Mouse (Mus musculus) midbrain, postnatal 0 days (tissue): ENCODE data around the gene Akap13. TPM values are rescaled to one million over a fixed set of nuclear protein-coding genes. Genes with fewer than 3 reads are reported as not detected.

ENCODE experiments used
- ATAC-seq: fragments of 200-750 bp; cut with Nextera tagmentation; 2 replicates; pipeline ENCODE4 v1.8.0; 2017; ENCODE audit warnings: moderate number of reproducible peaks, mild to moderate bottlenecking, moderate TSS enrichment, moderate library complexity; ENCODE audit not compliant: low FRiP score
- DNase-seq: peaks from one replicate; pipeline ENCODE4 v3.0.0-alpha.2; 2015; ENCODE audit warnings: low spot score
- H3K27ac ChIP-seq: fragments of 300-500 bp; sonication (generic); 2 replicates; pipeline ENCODE4 v1.5.1; 2014; ENCODE audit warnings: low read depth, mild to moderate bottlenecking, low read length, mixed read lengths
- H3K27me3 ChIP-seq: fragments of 300-500 bp; sonication (generic); 2 replicates; pipeline ENCODE4 v1.6.1; 2014; ENCODE audit warnings: low read length, control low read depth, mixed read lengths; ENCODE audit not compliant: insufficient read depth
- H3K36me3 ChIP-seq: fragments of 300-500 bp; sonication (generic); 2 replicates; pipeline ENCODE4 v1.6.1; 2014; ENCODE audit warnings: low read length, control low read depth, mixed read lengths; ENCODE audit not compliant: insufficient read depth
- H3K4me1 ChIP-seq: fragments of 300-500 bp; sonication (generic); 2 replicates; pipeline ENCODE4 v1.6.1; 2014; ENCODE audit warnings: mild to moderate bottlenecking, control low read depth, antibody characterized with exemption, low read length, mixed read lengths; ENCODE audit not compliant: insufficient read depth
- H3K4me2 ChIP-seq: fragments of 300-500 bp; sonication (generic); 2 replicates; pipeline ENCODE4 v1.6.1; 2014; ENCODE audit warnings: low read depth, mild to moderate bottlenecking, low read length, mixed read lengths; ENCODE audit not compliant: poor library complexity, severe bottlenecking
- H3K4me3 ChIP-seq: fragments of 300-500 bp; sonication (generic); 2 replicates; pipeline ENCODE4 v1.5.1; 2014; ENCODE audit warnings: low read depth, mild to moderate bottlenecking, low read length, moderate library complexity
- H3K9ac ChIP-seq: fragments of 300-500 bp; sonication (generic); replicated peaks from 2 replicates; pipeline ENCODE4 v1.6.1; 2014; ENCODE audit warnings: mild to moderate bottlenecking, low read length, moderate library complexity, mixed read lengths; ENCODE audit not compliant: poor library complexity, severe bottlenecking
- H3K9me3 ChIP-seq: fragments of 300-500 bp; sonication (generic); 2 replicates; pipeline ENCODE4 v1.6.1; 2016; ENCODE audit warnings: low read length, control low read depth
- CTCF ChIP-seq: IDR thresholded peaks from 2 replicates; pipeline ENCODE4 v1.5.1; 2016; ENCODE audit warnings: antibody characterized with exemption, mild to moderate bottlenecking
- WGBS: fragments of 180-500 bp; shearing (Covaris S2); extraction: QIAGEN DNeasy Blood & Tissue Kit; methylation state at CpG from one replicate; pipeline ENCODE4 v1.1.7; 2014; 5-methylcytosine and 5-hydroxymethylcytosine counted together
- polyA plus RNA-seq: library from polyadenylated mRNA; unstranded; fragments of >200 nt; fragmentation: Nextera tagmentation; extraction: Ambion mirVana; gene quantifications from 2 replicates; pipeline ENCODE4 v1.2.1, GENCODE M21; 2015
- total RNA-seq: library from RNA; depleted of rRNA; stranded (reverse); fragments of >200 nt; gene quantifications from 2 replicates; pipeline ENCODE4 v1.2.3, GENCODE M21; 2014

Akap13 gene
- total and polyA plus RNA-seq, 2 experiments from 2014 or later: 11.7 to 24.6 TPM

DNA sequence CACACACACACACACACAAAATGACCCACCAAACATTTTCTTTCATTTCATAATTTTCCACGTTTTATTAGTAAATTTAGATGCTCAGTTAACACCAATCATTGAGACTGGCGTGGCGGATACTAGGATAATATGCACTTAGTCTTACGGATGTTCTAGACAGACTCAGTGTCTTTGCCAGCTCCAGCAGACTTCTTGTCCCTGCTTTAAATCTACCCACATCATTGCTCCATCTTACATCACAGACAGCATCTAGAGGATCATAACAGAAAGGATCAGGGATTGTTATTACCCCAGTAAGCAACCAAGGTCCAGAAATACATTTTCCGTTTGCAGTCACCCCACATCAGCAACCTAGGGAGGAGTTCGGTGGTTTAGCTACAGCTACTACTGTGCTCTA, 255.6 kb downstream of the Akap13 start:
- H3K27ac ChIP-seq: no peak overlapping the region
- no peak overlapping the region for H3K9ac ChIP-seq
- no peak overlapping the region for H3K4me3 ChIP-seq
- ATAC-seq (no peak), DNase-seq (no peak)
- no peak overlapping the region for H3K4me2 ChIP-seq
- no peaks in the 10 kb centered on the region for H3K36me3 ChIP-seq
- 95% methylated on average over 6 of the region's 6 CpGs for WGBS
- H3K4me1 ChIP-seq: no peaks in the 10 kb centered on the region
- H3K27me3 ChIP-seq: no peaks in the 10 kb centered on the region
- H3K9me3 ChIP-seq: no peaks in the 10 kb centered on the region
- TF ChIP-seq CTCF: no peak

DNA sequence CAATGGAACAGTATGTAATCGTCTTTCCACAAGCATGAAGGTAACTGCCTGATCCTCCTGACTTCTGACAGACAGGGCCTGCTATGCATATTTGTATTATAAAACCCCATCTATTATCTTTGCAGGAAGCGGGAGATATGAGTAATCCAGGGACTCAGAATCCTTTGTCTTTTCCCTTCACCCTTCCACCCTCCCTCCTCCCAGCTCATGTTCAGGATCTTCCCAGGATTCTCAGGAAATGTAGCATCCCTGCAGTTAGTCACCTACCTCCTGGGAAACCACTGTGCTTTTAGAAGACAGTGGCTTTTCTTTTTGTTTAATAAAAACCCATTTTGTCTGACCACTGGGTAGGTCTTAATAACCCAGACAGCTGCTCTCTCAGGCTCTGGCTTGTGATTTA, 256.1 kb downstream of the Akap13 start:
- Histone ChIP-seq H3K27me3 (no peaks in the 10 kb centered on the region), H3K4me2 (no peak overlapping the region), H3K4me1 (no peaks in the 10 kb centered on the region), H3K36me3 (no peaks in the 10 kb centered on the region), H3K9ac (no peak overlapping the region), H3K27ac (no peak overlapping the region), H3K9me3 (no peaks in the 10 kb centered on the region), H3K4me3 (no peak overlapping the region)
- 51% methylated on average over 2 of the region's 2 CpGs for WGBS
- no peak for TF ChIP-seq CTCF
- DNase-seq: no peak
- no peak for ATAC-seq

DNA sequence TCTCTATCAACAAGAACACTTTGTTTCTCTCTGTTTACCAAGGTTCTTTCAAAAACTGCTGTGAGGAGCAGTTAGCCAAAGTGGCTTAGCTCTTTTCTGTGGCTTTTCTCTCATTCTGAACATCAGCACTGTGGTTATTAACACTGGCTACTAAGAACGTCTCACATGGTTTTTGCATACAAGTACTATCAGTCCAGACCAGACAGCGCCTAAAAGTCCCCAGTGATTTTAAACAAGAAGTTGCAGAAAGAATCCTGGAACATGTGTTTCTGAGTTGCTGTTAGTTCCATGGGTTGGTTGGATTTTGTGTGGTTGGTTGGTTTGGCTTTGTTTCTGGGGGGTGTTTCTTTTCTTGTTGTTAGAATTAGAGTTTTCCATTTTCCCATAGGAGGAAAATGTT, 257.5 kb downstream of the Akap13 start:
- no peak overlapping the region for H3K4me2 ChIP-seq
- H3K9ac ChIP-seq: no peak overlapping the region
- ATAC-seq (no peak), DNase-seq (no peak)
- no peaks in the 10 kb centered on the region for H3K4me1 ChIP-seq
- TF ChIP-seq CTCF: no peak
- no peaks in the 10 kb centered on the region for H3K27me3 ChIP-seq
- H3K36me3 ChIP-seq: no peaks in the 10 kb centered on the region
- no peaks in the 10 kb centered on the region for H3K9me3 ChIP-seq
- 59% methylated on average over 2 of the region's 2 CpGs for WGBS
- H3K4me3 ChIP-seq: no peak overlapping the region
- no peak overlapping the region for H3K27ac ChIP-seq

DNA sequence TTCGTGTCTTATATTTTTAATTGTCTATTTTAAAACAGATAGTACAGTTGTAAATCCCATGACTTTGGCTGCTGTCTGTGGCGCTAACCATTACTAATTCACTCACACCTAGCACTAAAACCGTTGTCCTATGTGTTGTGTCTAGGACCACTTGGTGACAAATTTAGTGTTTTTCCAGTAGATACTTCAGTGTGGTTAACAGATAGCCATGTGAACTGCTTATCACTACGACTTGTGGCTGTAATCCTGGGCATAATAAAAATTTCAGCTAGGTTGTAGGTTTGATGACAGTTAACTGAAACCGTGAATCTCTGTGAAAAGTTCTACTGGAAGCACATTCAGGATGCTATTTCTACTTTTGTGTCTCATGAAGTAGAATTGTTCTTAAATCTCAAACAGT, 258.6 kb downstream of the Akap13 start:
- Histone ChIP-seq H3K27me3 (no peaks in the 10 kb centered on the region), H3K27ac (no peak overlapping the region), H3K4me1 (no peaks in the 10 kb centered on the region), H3K9me3 (no peaks in the 10 kb centered on the region), H3K4me3 (no peak overlapping the region), H3K4me2 (no peak overlapping the region), H3K36me3 (no peaks in the 10 kb centered on the region), H3K9ac (no peak overlapping the region)
- no peak for ATAC-seq
- no peak for DNase-seq
- 93% methylated on average over 5 of the region's 5 CpGs for WGBS
- no peak for TF ChIP-seq CTCF

DNA sequence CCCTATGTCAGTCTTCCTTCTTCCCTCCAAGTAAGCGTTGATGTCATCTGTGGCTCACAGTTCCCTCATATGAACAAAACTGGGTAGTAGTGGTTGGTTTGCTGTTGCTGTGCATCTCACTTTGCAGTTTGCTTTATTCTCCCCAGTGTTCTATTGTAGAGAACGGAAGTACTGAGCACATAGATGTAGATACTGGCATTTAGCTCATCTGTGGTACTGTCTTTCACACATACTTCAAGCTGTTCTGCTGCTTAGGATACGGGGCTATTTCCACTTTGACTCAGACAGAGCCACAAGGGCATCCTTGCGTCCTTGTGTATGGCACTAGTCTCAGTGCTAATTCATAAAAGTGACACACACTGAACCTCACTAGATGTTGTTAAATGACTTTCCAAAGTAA, 259.7 kb downstream of the Akap13 start:
- H3K4me1 ChIP-seq: no peaks in the 10 kb centered on the region
- no peaks in the 10 kb centered on the region for H3K27me3 ChIP-seq
- no peak overlapping the region for H3K9ac ChIP-seq
- TF ChIP-seq CTCF: no peak
- WGBS: 97% methylated on average over 4 of the region's 4 CpGs
- H3K9me3 ChIP-seq: no peaks in the 10 kb centered on the region
- no peak overlapping the region for H3K27ac ChIP-seq
- 0 out of 2 replicates have a peak, but pooled peaks cover under 1% of the 10 kb centered on the region for H3K36me3 ChIP-seq
- no peak overlapping the region for H3K4me2 ChIP-seq
- no peak for DNase-seq
- ATAC-seq: no peak
- no peak overlapping the region for H3K4me3 ChIP-seq

DNA sequence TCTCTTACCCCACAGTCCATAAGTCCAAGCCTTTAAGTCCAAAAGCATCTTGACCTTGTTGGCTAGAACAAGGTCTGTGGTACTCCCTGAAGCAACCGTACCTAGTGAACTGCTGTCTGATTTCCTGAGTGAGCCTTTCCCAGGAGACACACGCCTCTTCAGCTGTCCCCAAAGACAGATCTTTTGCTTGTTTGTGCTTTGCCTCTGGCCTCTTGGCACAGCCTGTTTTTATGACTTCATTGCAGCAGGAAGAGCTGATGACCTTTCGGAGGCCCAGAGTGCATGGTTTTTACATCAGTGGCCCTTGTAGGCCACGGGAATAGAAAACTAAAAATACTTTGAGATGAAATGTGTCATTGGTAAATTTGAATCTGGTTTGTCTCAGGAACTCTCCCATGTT, 260.6 kb downstream of the Akap13 start:
- DNase-seq (no peak), ATAC-seq (no peak)
- no peaks in the 10 kb centered on the region for H3K9me3 ChIP-seq
- no peaks in the 10 kb centered on the region for H3K27me3 ChIP-seq
- no peak overlapping the region for H3K4me2 ChIP-seq
- H3K36me3 ChIP-seq: 0 out of 2 replicates have a peak, but pooled peaks cover 3% of the 10 kb centered on the region
- H3K4me3 ChIP-seq: no peak overlapping the region
- 86% methylated on average over 4 of the region's 4 CpGs for WGBS
- no peak overlapping the region for H3K27ac ChIP-seq
- no peaks in the 10 kb centered on the region for H3K4me1 ChIP-seq
- no peak overlapping the region for H3K9ac ChIP-seq
- TF ChIP-seq CTCF: no peak

DNA sequence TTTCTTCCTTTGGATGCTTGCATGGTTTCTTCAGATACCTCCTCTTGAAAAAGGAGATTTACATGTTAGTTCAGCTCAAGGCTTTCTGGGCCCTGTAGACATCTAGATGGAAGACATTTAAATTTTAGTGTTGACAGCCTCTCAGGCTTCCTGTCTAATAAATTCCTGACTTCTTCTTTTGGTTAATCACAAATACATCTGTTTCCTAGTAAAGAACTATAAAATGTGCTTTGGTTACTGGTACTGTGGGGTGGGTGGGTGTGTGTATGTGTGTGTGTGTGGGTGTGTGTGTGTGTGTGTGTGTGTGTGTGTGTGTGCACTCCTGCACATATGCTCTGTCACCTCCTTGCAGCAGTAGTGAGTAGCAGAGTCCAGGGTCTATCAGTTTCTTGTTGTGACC, 262.0 kb downstream of the Akap13 start:
- Histone ChIP-seq H3K36me3 (0 out of 2 replicates have a peak, but pooled peaks cover 3% of the 10 kb centered on the region), H3K4me3 (no peak overlapping the region), H3K9ac (no peak overlapping the region), H3K27me3 (no peaks in the 10 kb centered on the region), H3K4me2 (no peak overlapping the region), H3K9me3 (no peaks in the 10 kb centered on the region), H3K27ac (no peak overlapping the region), H3K4me1 (no peaks in the 10 kb centered on the region)
- DNase-seq (no peak), ATAC-seq (no peak)
- no peak for TF ChIP-seq CTCF
